Mouse (Mus musculus) neural tube, embryonic 14.5 days (tissue): ENCODE results near the gene H2-Q2. TPM values are rescaled to one million over a fixed set of nuclear protein-coding genes. Genes with fewer than 3 reads are reported as not detected.
"Not testable (repeated sequence)": the region's sequence is repeated elsewhere in the genome, so short reads cannot be mapped to it uniquely, and the experiment has no call there.

ENCODE experiments used
- ATAC-seq: fragments of 200-750 bp; cut with Nextera tagmentation; 2 replicates; pipeline ENCODE4 v1.8.0; 2017; ENCODE audit warnings: low read depth, mild to moderate bottlenecking, moderate TSS enrichment, moderate library complexity
- H3K27ac ChIP-seq: fragments of 300-500 bp; sonication (generic); 2 replicates; pipeline ENCODE4 v1.5.1; 2014; ENCODE audit warnings: low read depth, mild to moderate bottlenecking, control low read depth, low read length, moderate library complexity, mixed read lengths
- H3K27me3 ChIP-seq: fragments of 300-500 bp; sonication (generic); 2 replicates; pipeline ENCODE4 v1.6.1; 2014; ENCODE audit warnings: low read length; ENCODE audit not compliant: control insufficient read depth, insufficient read depth
- H3K36me3 ChIP-seq: fragments of 300-500 bp; sonication (generic); 2 replicates; pipeline ENCODE4 v1.6.1; 2014; ENCODE audit warnings: low read length, mixed read lengths; ENCODE audit not compliant: control insufficient read depth, insufficient read depth
- H3K4me1 ChIP-seq: fragments of 300-500 bp; sonication (generic); 2 replicates; pipeline ENCODE4 v1.6.1; 2014; ENCODE audit warnings: low read length; ENCODE audit not compliant: control insufficient read depth, insufficient read depth
- H3K4me2 ChIP-seq: fragments of 300-500 bp; sonication (generic); 2 replicates; pipeline ENCODE4 v1.6.1; 2014; ENCODE audit warnings: mild to moderate bottlenecking, low read depth, low read length, control low read depth
- H3K4me3 ChIP-seq: fragments of 300-500 bp; sonication (generic); 2 replicates; pipeline ENCODE4 v1.5.1; 2014; ENCODE audit warnings: low read depth, low read length, control low read depth, mixed read lengths
- H3K9ac ChIP-seq: fragments of 300-500 bp; sonication (generic); replicated peaks from 2 replicates; pipeline ENCODE4 v1.6.1; 2014; ENCODE audit warnings: low read depth, mild to moderate bottlenecking, control low read depth, low read length, mixed read lengths
- H3K9me3 ChIP-seq: fragments of 300-500 bp; sonication (generic); 2 replicates; pipeline ENCODE4 v1.6.1; 2016; ENCODE audit warnings: low read length; ENCODE audit not compliant: control insufficient read depth
- WGBS: fragments of 180-500 bp; shearing (Covaris S2); extraction: QIAGEN DNeasy Blood & Tissue Kit; methylation state at CpG from one replicate; pipeline ENCODE4 v1.1.7; 2014; 5-methylcytosine and 5-hydroxymethylcytosine counted together
- polyA plus RNA-seq: library from polyadenylated mRNA; unstranded; fragments of >200 nt; fragmentation: Nextera tagmentation; extraction: Ambion mirVana; gene quantifications from 2 replicates; pipeline ENCODE4 v1.2.1, GENCODE M21; 2014

The H2-Q2 gene
- 1.4 and 2.9 TPM in 2 replicates for polyA plus RNA-seq

DNA sequence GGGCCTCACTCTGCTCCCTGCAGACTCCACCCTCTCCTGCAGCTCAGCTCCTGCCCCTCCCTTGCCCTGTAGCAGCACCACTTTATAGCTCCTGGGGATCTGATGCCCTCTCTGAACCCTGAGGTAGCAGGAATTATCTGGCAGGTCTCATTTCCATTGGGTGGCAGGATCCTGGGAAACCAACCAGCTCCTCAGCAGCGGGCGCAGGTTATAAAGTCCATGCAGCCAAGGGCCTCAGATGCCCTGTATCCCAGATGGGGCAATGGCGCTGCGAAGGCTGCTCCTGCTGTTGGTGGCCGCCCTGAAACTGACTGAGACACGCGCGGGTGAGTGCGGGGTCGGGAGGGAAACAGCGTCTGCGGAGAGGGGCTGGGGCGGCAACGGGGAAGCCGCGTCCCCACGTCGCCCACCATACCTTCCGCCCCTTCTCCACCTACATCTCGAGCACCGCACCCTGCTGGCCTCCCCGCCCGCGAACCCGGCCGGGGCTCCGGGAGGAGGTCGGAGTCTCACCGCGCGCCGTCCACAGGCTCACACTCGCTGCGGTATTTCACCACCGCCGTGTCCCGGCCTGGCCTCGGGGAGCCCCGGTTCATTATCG is at the start of gene H2-Q2:
Gene H2-Q2 (plus strand): TSS at position 172 of the 601 bp plus-strand sequence.
- peaks cover 16% of the 10 kb centered on the region for H3K27me3 ChIP-seq
- ATAC-seq, result peak; percentile 34; the same call in 1 of the 2 replicates

GRCm38 (mm10) chr17:35295796-35296195 is 46.2 kb upstream of the H2-Q2 start:
- H3K4me1 ChIP-seq, H3K9me3 ChIP-seq, H3K27ac ChIP-seq, ATAC-seq, H3K4me3 ChIP-seq, H3K27me3 ChIP-seq, H3K36me3 ChIP-seq, H3K9ac ChIP-seq, H3K4me2 ChIP-seq: not testable (repeated sequence)
- WGBS, result 2% methylated on average over 5 of the region's 5 CpGs

More for the DNA sequence above, at the start of gene H2-Q2:
- peak within 1 kb of the TSS; percentile 28; the same call in 1 of the 2 replicates for H3K9ac ChIP-seq
- no peaks in the 10 kb centered on the region for H3K36me3 ChIP-seq
- 3% methylated on average over 40 of the region's 40 CpGs for WGBS
- H3K9me3 ChIP-seq, result no peaks in the 10 kb centered on the region
- peaks cover 7% of the 10 kb centered on the region; the same call in 1 of the 2 replicates for H3K4me1 ChIP-seq
- peak within 1 kb of the TSS; percentile 70 for H3K4me2 ChIP-seq
- H3K27ac ChIP-seq, result no peak within 1 kb of the TSS
- peak within 1 kb of the TSS; percentile 35 for H3K4me3 ChIP-seq

DNA sequence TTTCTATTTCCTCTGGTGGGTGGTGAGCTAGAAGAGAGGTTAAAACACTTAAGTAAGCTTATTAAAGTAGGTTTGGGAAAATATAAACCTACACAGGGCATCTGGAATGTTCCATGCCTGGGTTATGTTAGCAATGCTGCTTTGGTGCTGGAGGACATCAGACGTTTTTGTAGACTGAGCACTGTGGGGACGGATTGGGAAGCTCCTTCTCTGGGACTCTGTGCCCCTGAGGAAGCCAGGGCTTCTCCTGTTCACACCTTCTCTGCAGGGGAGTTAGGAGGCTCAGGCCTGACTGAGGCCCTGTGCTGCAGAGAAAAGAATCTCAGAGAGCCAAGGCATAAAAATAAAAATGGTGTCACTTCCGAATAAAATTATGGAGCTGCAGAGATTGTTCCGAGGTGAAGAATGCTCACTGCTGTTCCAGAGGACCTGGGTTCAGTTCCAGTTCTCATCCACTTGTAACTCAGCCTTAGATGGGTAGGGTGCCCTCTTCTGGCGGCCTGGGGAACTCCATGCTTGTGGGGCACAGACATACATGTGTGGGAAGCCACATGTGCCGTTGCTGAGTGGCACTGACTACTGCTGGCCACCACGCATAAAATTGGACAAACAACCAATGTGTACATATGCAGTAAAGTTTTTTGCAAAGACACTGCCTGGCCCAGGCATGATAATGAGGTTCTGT is 41.6 kb upstream of the H2-Q2 start:
- H3K9ac ChIP-seq, H3K36me3 ChIP-seq, H3K4me1 ChIP-seq, H3K4me2 ChIP-seq, H3K27ac ChIP-seq, H3K4me3 ChIP-seq, ATAC-seq, H3K27me3 ChIP-seq, H3K9me3 ChIP-seq: not testable (repeated sequence)
- WGBS, result 91% methylated on average over 7 of the region's 7 CpGs

GRCm38 (mm10) chr17:35301645-35302258 is 40.3 kb upstream of the H2-Q2 start:
- 26% methylated on average over 13 of the region's 13 CpGs for WGBS
- Histone ChIP-seq H3K36me3 (no peaks in the 10 kb centered on the region), H3K27me3 (no peaks in the 10 kb centered on the region), H3K4me2 (no peak overlapping the region), H3K4me3 (no peak overlapping the region), H3K9ac (no peak overlapping the region), H3K27ac (no peak overlapping the region), H3K9me3 (no peaks in the 10 kb centered on the region), H3K4me1 (no peaks in the 10 kb centered on the region)
- ATAC-seq, result no peak; the same call in 1 of the 2 replicates

DNA sequence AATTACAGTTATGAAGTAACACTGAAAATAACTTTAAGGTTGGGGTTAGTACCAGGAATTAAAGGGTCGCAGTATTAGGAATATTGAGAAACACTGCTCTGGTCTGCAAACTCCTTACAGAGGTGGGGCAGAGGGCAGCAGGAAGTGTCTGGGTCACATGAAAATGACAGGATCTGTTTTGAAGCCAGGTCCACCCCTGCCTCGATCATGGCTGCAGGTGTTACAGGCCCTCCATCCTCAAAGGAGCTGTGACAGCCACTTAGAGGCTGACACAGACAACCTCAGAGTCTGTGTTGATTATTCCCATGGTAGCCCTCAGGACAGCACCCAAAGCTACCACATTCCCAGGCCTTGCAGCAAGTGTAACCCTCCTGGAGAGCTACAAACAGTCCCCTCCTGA is 38.8 kb upstream of the H2-Q2 start:
- WGBS, result 88% methylated on average over 2 of the region's 2 CpGs
- Histone ChIP-seq H3K9me3 (no peaks in the 10 kb centered on the region), H3K9ac (no peak overlapping the region), H3K36me3 (no peaks in the 10 kb centered on the region), H3K27me3 (no peaks in the 10 kb centered on the region), H3K4me1 (no peaks in the 10 kb centered on the region), H3K4me2 (no peak overlapping the region), H3K27ac (no peak overlapping the region), H3K4me3 (no peak overlapping the region)
- no peak for ATAC-seq

DNA sequence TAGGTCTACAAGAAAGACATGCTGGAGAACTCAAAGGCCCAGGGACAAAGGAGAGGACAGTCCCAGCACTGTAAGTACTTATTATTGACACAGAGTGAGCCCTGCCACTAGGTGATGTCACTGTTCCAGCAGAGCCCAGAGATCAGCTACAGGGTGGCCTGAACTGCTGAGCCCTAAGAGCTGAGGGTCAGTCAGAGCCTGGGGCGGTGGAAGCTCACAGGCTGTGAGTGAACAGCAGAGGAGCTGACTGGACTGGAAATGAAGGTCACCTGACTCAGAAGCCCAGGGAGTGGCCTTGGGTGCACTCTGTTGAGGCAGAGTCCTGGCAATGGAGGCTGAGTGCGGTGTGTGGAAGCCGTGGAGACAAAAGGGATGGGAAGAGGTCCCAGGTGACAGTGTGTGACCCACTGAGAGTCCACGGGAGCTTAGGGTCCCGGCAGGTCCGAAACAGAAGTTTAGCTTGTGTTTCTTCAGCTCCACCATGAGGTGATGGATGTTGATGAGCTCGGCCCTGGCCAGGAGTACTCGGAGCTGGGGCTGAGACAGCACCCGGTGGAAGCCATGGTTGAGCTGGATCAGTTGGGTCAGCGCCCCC is 38.2 kb upstream of the H2-Q2 start:
- Histone ChIP-seq H3K9me3 (no peaks in the 10 kb centered on the region), H3K4me2 (no peak overlapping the region), H3K36me3 (no peaks in the 10 kb centered on the region), H3K9ac (no peak overlapping the region), H3K27ac (no peak overlapping the region), H3K4me3 (no peak overlapping the region), H3K4me1 (no peaks in the 10 kb centered on the region), H3K27me3 (no peaks in the 10 kb centered on the region)
- 89% methylated on average over 10 of the region's 10 CpGs for WGBS
- no peak for ATAC-seq

DNA sequence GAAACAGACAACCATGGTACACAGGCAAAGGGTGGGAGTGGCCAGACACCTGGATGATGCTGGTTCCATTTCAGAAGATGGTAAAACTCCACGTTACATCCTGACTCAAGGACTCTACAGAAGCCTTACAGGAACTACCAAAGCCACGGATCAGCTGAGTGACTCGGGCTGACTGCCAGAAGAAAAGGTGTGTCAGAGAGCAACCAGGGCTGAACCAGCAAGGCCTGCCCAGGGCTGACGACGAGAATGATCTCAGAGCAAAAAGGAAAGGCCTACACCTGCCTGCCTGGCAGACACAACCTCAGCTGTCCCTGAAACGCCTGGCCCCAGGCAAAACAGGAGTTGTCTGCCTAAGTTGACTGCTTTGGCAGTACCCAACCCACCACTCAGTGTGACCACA is 37.6 kb upstream of the H2-Q2 start:
- Histone ChIP-seq H3K4me3 (no peak overlapping the region), H3K27me3 (no peaks in the 10 kb centered on the region), H3K9ac (no peak overlapping the region), H3K4me1 (no peaks in the 10 kb centered on the region), H3K27ac (no peak overlapping the region), H3K9me3 (no peaks in the 10 kb centered on the region), H3K4me2 (no peak overlapping the region), H3K36me3 (no peaks in the 10 kb centered on the region)
- WGBS, result 76% methylated on average over 6 of the region's 6 CpGs
- no peak for ATAC-seq

- WGBS, result 90% methylated on average over 8 of the region's 8 CpGs
- H3K4me1 ChIP-seq, result not testable (repeated sequence)
Observed at GRCm38 (mm10) chr17:35304921-35305320, 37.1 kb upstream of the H2-Q2 start.

GRCm38 (mm10) chr17:35318671-35319070 is 23.4 kb upstream of the H2-Q2 start:
- Histone ChIP-seq H3K4me1 (no peaks in the 10 kb centered on the region), H3K9ac (no peak overlapping the region), H3K27me3 (peaks cover 15% of the 10 kb centered on the region), H3K27ac (no peak overlapping the region), H3K4me3 (no peak overlapping the region), H3K36me3 (no peaks in the 10 kb centered on the region), H3K4me2 (no peak overlapping the region), H3K9me3 (no peaks in the 10 kb centered on the region)
- ATAC-seq, result no peak

More at GRCm38 (mm10) chr17:35304921-35305320, 37.1 kb upstream of the H2-Q2 start:
- not testable (repeated sequence) for H3K4me3 ChIP-seq, H3K36me3 ChIP-seq, H3K9ac ChIP-seq, H3K27me3 ChIP-seq, H3K4me2 ChIP-seq, H3K9me3 ChIP-seq, H3K27ac ChIP-seq, ATAC-seq
